Mouse (Mus musculus) right cerebral cortex, adult 2 months (tissue): ENCODE results near the gene Schip1.
A peak's percentile ranks its signal among the peaks of the same experiment; 100 is the strongest.

ENCODE experiments used
- DNase-seq, 2 experiments: peaks; one replicate each; pipeline ENCODE4 v3.0.0; 2021 to 2022; ENCODE audit warnings: low spot score in 2 of 2

Gene Schip1

DNA sequence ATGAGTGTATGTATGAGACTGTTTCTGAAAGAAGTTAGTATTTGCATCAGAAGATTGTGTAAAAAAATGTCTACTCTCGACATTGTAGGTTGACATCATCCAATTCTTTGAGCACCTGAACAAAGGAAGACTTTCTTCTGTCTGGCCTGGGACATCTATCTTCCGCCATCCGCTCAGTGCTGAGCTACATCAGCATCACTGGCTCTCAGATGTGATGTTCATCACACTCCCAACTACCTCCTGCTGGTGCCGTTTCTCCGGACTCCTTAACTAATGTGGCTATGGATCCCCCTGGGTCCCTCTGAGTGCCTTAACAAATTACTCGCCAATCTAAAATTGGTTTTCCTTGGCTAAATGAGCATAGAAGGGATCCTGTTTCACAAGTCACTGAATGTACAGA is 599.7 kb downstream of the Schip1 start:
- no peak for DNase-seq

DNA sequence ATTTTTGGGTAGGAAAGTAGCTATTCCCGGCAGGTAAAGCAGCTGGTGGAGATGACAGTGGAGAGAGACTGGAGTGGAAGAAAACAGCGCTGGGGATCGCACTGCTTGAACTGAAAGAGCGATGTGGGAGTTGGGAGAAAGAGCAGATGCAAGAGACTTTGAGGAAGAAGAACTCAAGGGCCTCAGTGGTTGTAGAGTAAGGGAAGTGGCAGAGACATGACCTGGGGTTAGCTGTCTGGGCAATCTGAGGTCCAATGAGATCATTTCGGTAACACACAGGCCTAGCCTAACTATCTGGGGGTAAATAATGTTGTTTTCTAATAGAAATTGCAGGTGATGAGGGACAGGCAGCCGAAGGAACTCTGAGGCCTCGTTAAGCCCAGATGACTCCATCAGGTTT is 601.8 kb downstream of the Schip1 start:
- no peak for DNase-seq

DNA sequence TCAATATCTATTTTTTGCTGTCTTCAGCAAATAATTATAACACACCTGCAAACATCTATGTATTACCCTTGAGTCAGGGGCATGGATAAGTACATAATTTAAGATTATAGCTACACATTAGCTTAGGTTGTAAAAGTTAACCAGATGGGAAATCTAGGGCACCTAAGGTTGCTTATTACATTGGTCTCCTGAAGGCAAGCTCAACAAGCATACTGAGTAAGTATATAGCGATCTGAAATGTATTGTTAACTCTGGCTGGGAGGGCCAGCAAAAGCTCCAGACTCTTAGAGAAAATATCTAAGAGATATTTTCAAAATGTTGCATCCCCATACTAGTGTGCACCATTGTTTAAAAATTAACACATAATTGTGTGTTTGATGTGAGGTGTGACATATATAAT is 603.2 kb downstream of the Schip1 start:
- no peak for DNase-seq

DNA sequence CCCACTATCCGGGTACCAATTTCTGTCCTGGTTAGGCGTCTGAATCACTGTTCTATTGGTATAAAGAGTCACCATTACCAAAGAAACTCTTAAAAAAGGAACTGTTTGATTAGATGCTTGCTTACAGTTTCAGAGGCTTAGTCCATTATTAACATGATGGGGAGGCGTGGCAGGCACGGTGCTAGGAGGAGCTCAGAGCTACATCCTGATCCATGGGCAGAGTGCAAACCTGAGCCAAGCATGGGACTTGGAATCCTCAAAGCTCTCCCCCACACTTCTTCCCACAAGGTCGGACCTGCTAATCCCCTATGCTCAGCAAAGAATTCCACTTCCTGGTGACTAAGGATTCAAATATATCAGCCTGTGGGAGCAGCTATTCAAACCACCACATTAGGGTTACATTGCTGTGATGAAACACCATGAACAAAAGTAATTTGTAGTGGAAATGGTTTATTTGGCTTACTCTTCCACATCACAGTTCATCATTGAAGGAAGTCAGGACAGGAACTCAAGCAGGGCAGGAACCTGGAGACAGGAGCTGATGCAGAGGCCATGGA is 604.9 kb downstream of the Schip1 start:
- no peak for DNase-seq

DNA sequence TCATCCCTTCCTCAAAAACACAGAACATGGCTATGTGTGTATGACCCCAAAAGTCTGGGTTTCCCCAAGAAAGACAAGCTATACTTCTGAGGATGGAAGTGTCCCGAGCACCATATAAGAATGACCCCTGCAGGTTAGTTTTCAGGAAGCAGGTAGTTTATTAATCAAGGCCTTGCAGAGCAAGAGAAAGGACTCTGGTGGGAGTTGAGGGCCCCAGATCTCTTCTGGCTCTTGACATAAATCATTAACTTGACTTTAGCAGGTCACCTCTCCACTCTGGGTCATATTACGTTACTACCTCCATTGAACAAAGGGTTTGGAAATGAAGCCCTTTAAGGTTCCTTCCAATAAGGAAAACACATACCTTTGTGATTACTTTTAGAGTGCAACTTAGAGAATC is 610.1 kb downstream of the Schip1 start:
- no peak for DNase-seq

DNA sequence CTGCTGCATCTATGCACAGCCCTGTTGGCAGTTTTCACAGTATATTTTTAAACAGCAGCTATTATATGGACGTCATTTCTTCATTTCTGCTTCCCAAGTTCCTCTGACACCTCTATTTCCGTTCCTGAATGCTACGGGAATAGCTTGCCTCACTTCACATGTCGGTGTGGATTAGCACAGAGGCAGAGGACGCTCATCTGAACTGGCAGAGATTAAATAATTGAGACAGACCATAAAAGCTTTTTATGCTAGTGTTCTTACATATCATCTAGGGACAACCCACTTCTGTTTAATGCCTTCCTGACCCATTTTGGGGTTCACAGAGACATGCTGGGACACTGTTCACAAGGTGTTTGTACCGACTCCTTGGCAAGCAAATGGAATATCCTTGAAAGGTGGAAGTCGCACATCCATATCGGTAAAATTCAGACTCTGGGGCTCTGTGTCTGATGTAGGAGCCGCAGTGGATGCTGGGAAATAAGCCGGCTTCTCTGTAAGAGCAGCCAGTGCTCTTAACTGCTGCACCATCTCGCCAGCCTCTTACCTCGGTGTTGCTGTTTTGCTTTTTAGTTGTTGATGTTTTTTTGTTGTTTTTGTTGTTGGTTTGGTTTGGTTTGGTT is 610.7 kb downstream of the Schip1 start:
- DNase-seq, result peak in 1 of 2 experiments; percentile 42
